In genomic region chr16:84802217-84802616, GRCm38 (mm10) we compare ENCODE assay signal across 8 mouse cellular contexts. TPM values are rescaled to one million over a fixed set of nuclear protein-coding genes. Genes with fewer than 3 reads are reported as not detected.
DNase-seq lines count a peak whose midpoint lies in the region; ATAC-seq and TF ChIP-seq lines count a peak whose summit lies in the region.

No protein-coding gene starts in this region.

- H3K4me3 ChIP-seq in gastrocnemius, adult 2 months = no peak overlapping the region

- peak; percentile 29 for DNase-seq in ovary, adult 18-20 months (ENCODE audit: low spot score)
- no peak for DNase-seq in ovary, postnatal 10 days (ENCODE audit: low spot score)
- DNase-seq in gastrocnemius, adult 2 months = peak; percentile 64
- peak; percentile 61 for DNase-seq in kidney, adult 18-20 months
- no peak for DNase-seq in cerebellum, adult 8-10 months
- DNase-seq in thymus, adult 18-20 months = no peak
- DNase-seq in retina, postnatal 1 day = no peak

- H3K27ac ChIP-seq in gastrocnemius, adult 2 months = peak overlapping the region; percentile 76

- ATAC-seq in megakaryocyte, adult 5-6 weeks (ENCODE audit: poor library complexity, severe bottlenecking) = peak; percentile 93

- TF ChIP-seq CTCF in gastrocnemius, adult 2 months (IDR thresholded peaks at IDR 0.05) = no peak

- intact Hi-C loops in gastrocnemius, adult 2 months (cut with DNase I) = no loop called here

RNA-seq across cellular contexts. Expression of gene Jam2, which starts 28.3 kb away (rescaled TPM):
- total RNA-seq in gastrocnemius, adult 2 months (2021) = 10 to 100 TPM; 13.6 to 24.9 TPM
- total RNA-seq in megakaryocyte, adult 5-6 weeks (2015) = 0.04 TPM in 1 of 2 replicates, not detected in the other
- total RNA-seq in megakaryocyte, adult 5-6 weeks (2017) = not detected in 2 replicates

RNA-seq across cellular contexts. Expression of gene Gabpa, which starts 32.5 kb away (rescaled TPM):
- total RNA-seq in gastrocnemius, adult 2 months (2021) = 10 to 100 TPM; 23.6 to 34.1 TPM
- total RNA-seq in megakaryocyte, adult 5-6 weeks (2015) = 65.5 and 73.3 TPM in 2 replicates
- 75.7 and 80.7 TPM in 2 replicates for total RNA-seq in megakaryocyte, adult 5-6 weeks (2017)

RNA-seq across cellular contexts. Expression of gene Atp5j, which starts 33.2 kb away (rescaled TPM):
- total RNA-seq in gastrocnemius, adult 2 months (2021) = 1,000 to 10,000 TPM; 1,011 to 1,386 TPM
- total RNA-seq in megakaryocyte, adult 5-6 weeks (2015) = 340 and 390 TPM in 2 replicates
- total RNA-seq in megakaryocyte, adult 5-6 weeks (2017) = 210 and 312 TPM in 2 replicates

Comparison
In these comparisons a context has a peak if more than half of its experiments do, and no peak if none do; other contexts are left out.
1. DNase-seq: peak in ovary, adult 18-20 months (single experiment), gastrocnemius, adult 2 months (single experiment) and kidney, adult 18-20 months (single experiment); none in ovary, postnatal 10 days (single experiment), cerebellum, adult 8-10 months (single experiment), thymus, adult 18-20 months (0 of 2) and retina, postnatal 1 day (single experiment).
2. RNA of gene Jam2, which starts 28.3 kb away (total RNA-seq): 13.6 to 24.9 TPM in gastrocnemius, adult 2 months; 0.04 TPM in megakaryocyte, adult 5-6 weeks; every median in the first group is over 10 times any median in the second.